Mouse (Mus musculus) megakaryocyte progenitor cell, adult 5-6 weeks (primary cell): Measurements from ENCODE around the gene Gm5431. TPM values are rescaled to one million over a fixed set of nuclear protein-coding genes. Genes with fewer than 3 reads are reported as not detected.

ENCODE experiments used
- ATAC-seq: replicated peaks from 2 replicates; pipeline ENCODE4 v1.8.0; 2016; ENCODE audit warnings: mild to moderate bottlenecking, moderate TSS enrichment, inconsistent platforms; ENCODE audit not compliant: poor library complexity
- total RNA-seq, 2 experiments: library from RNA; stranded (forward) in 1 of 2; stranded (reverse) in 1 of 2; fragments of 157-497, 149-512 nt in 1 of 2; fragments of 200-1000 nt in 1 of 2; gene quantifications; 2 replicates each; pipeline versions ENCODE4 v1.2.3 to v1.2.4; 2015 to 2017

Gm5431 gene
- total RNA-seq, 2 experiments from 2014 or later: 0.83 to 0.84 TPM

DNA sequence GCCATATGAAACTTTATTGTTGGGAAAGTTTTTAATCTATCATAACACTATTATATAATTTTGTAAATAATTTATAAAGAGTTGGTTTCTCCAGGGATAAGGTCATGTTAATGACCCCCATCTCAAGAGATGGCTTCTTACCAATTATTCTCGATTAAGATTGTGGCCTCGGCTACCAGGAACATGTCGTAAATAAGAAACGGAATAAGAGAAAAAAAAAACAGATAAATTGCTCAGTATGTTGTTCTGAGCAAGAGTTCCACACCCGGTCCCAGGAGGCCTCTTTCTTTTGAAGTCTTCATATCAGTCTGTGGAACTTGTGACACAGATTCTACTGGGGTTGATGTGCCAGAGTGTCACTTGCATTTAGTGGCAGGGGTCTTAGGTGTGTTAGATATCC, 60.8 kb downstream of the Gm5431 start:
- ATAC-seq: no peak

DNA sequence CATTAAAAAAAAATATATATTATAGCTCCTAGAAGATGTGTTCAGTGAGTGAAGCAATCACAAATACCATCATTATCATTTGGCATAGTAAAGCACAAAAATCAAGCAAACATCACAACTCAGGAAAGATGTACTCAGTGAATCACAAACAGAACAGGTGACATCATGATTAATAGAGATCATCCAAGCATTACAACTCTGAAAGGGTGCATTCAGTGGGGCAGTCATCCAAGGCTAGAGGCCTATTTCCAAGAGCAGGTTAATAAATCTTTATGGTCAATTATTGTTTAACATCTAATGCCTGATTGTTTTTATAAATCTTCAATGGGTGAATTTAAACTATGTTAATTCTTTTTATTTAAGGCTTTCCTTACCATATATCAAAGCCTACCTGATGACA, 61.2 kb downstream of the Gm5431 start:
- no peak for ATAC-seq

DNA sequence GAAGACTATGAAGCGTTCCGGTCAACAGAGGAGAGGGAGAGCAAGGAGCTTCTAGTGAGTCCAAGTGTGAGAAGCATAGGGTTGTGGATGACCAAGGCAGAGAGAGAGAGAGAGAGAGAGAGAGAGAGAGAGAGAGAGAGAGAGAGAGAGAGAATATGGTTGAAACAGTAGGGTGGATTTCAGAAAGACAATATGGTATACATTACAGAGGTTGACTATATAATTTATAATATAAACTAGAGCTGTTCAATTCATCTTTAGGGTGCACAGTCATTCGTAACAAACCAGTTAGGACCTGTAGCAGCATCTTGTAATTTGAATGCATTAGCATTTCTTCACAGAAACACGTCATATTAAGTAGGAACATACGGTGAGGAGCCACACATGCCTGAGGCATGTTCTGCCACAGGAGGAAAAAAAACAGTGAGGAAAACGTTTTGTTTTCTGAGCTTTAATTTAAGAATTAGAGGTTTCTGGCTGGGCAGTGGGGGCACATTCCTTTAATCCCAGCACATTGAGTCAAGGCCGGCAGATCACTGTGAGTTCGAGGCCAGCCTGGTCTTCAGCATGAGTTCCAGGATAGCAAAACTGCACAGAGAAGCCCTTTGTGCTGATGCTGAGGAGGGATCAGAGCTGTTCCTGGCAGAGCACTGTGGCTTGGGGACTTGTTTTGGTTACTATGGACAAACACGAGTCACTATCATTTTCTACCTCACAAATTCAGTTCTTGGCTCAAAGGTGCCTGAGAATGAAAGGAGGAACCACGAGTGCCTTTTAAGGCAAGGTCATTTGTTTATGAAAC, 62.9 kb downstream of the Gm5431 start:
- ATAC-seq: no peak

DNA sequence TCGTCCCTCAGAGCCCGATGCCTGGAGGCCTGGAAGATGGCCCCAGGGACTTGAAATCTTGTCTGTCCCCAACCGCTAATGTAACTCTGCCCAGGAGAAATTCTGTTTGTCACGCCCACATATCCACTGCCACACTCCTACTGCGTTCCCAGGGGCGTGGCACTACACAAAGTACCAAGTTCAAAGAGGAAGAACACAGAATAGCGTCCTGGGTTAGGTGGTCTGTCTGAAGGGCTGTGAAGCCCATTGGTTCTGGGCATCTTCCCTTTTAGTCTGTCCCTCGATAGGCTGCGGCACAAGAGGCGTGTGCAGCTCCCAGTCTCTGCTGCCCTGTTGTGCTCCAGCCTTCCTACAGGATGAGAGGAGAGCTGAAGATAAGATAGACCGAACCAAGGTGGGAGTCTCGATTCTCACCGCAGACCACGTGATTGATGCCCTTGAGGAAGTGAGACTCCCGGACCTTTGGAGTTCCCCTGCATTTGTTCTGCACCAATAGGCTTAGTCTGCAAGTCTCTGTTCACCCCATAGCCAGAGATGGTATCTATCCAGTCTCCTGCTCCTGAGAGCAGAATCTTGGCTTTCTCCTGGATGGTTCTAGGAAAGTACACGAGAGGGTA, 63.7 kb downstream of the Gm5431 start:
- ATAC-seq: peak; percentile 51

Other genes starting within 250 kb of the Gm5431 start
- 3,057 and 3,071 TPM in 2 replicates for gene Rack1, start 101.9 kb downstream of the Gm5431 start, total RNA-seq (2015)
- 1,485 and 1,729 TPM in 2 replicates for gene Rack1, start 101.9 kb downstream of the Gm5431 start, total RNA-seq (2017)
- gene Trim41, start 84.9 kb downstream of the Gm5431 start, total RNA-seq (2015): 11.7 and 12.6 TPM in 2 replicates
- gene Trim41, start 84.9 kb downstream of the Gm5431 start, total RNA-seq (2017): 63.3 and 72.7 TPM in 2 replicates
- 0.12 and 0.32 TPM in 2 replicates for gene Trim7, start 76.1 kb downstream of the Gm5431 start, total RNA-seq (2015)
- 0.51 and 3.5 TPM in 2 replicates for gene Trim7, start 76.1 kb downstream of the Gm5431 start, total RNA-seq (2017)
- gene Gm12184, start 75.6 kb downstream of the Gm5431 start, total RNA-seq (2015): 4.6 and 6.8 TPM in 2 replicates
- gene Gm12184, start 75.6 kb downstream of the Gm5431 start, total RNA-seq (2017): 14.6 and 22.1 TPM in 2 replicates
- 44.1 and 45.1 TPM in 2 replicates for gene Irgm1, start 30.5 kb downstream of the Gm5431 start, total RNA-seq (2015)
- gene Irgm1, start 30.5 kb downstream of the Gm5431 start, total RNA-seq (2017): 32.4 and 34.9 TPM in 2 replicates
- 22.6 and 31.0 TPM in 2 replicates for gene Psme2b, start 44.0 kb upstream of the Gm5431 start, total RNA-seq (2015)
- 25.4 and 31.7 TPM in 2 replicates for gene Psme2b, start 44.0 kb upstream of the Gm5431 start, total RNA-seq (2017)
- 0.64 and 0.94 TPM in 2 replicates for gene Olfr56, start 76.7 kb upstream of the Gm5431 start, total RNA-seq (2015)
- 1.3 and 1.9 TPM in 2 replicates for gene Olfr56, start 76.7 kb upstream of the Gm5431 start, total RNA-seq (2017)
- 13.7 and 14.1 TPM in 2 replicates for gene 9930111J21Rik1, start 77.2 kb upstream of the Gm5431 start, total RNA-seq (2015)
- gene 9930111J21Rik1, start 77.2 kb upstream of the Gm5431 start, total RNA-seq (2017): 7.6 and 8.2 TPM in 2 replicates
- 0.07 and 0.54 TPM in 2 replicates for gene Gm12185, start 90.0 kb upstream of the Gm5431 start, total RNA-seq (2015)
- gene Gm12185, start 90.0 kb upstream of the Gm5431 start, total RNA-seq (2017): 1.5 and 4.9 TPM in 2 replicates
- 2.6 and 5.0 TPM in 2 replicates for gene Tgtp1, start 92.0 kb upstream of the Gm5431 start, total RNA-seq (2015)
- 3.0 and 7.8 TPM in 2 replicates for gene Tgtp1, start 92.0 kb upstream of the Gm5431 start, total RNA-seq (2017)
- 26.0 and 37.5 TPM in 2 replicates for gene 9930111J21Rik2, start 149.0 kb upstream of the Gm5431 start, total RNA-seq (2015)
- gene 9930111J21Rik2, start 149.0 kb upstream of the Gm5431 start, total RNA-seq (2017): 25.2 and 29.4 TPM in 2 replicates
- 16.8 and 24.5 TPM in 2 replicates for gene Tgtp2, start 162.0 kb upstream of the Gm5431 start, total RNA-seq (2015)
- gene Tgtp2, start 162.0 kb upstream of the Gm5431 start, total RNA-seq (2017): 56.3 and 82.0 TPM in 2 replicates
- 129 and 147 TPM in 2 replicates for gene Ifi47, start 174.4 kb upstream of the Gm5431 start, total RNA-seq (2015)
- gene Ifi47, start 174.4 kb upstream of the Gm5431 start, total RNA-seq (2017): 54.3 and 57.2 TPM in 2 replicates
- not detected in 2 replicates for gene Olfr1396, start 212.7 kb upstream of the Gm5431 start, total RNA-seq (2015)
- gene Olfr1396, start 212.7 kb upstream of the Gm5431 start, total RNA-seq (2017): not detected in 2 replicates
- not detected in 2 replicates for gene Olfr1395, start 240.1 kb upstream of the Gm5431 start, total RNA-seq (2015)
- not detected in 2 replicates for gene Olfr1395, start 240.1 kb upstream of the Gm5431 start, total RNA-seq (2017)